Mouse (Mus musculus): ENCODE results near the gene Simc1.

Simc1 gene

GRCm38 (mm10) chr13:54532134-54532533 is 28.6 kb downstream of the Simc1 start:
- no peak for DNase-seq (ENCODE audit: low spot score in 2 of 2)

GRCm38 (mm10) chr13:54548036-54548435 is 44.5 kb downstream of the Simc1 start:
- DNase-seq (ENCODE audit: low spot score in 2 of 2) = no peak

- DNase-seq (ENCODE audit: low spot score in 2 of 2) = no peak
Measured at GRCm38 (mm10) chr13:54556176-54556575, 52.6 kb downstream of the Simc1 start.

GRCm38 (mm10) chr13:54556796-54557195 is 53.2 kb downstream of the Simc1 start:
- no peak for DNase-seq (ENCODE audit: low spot score in 2 of 2)

- DNase-seq (ENCODE audit: low spot score in 2 of 2) = no peak
Measured at GRCm38 (mm10) chr13:54557652-54558051, 54.1 kb downstream of the Simc1 start.

- no peak for DNase-seq (ENCODE audit: low spot score in 2 of 2)
Measured at GRCm38 (mm10) chr13:54559656-54560055, 56.1 kb downstream of the Simc1 start.

GRCm38 (mm10) chr13:54560608-54561007 is 57.0 kb downstream of the Simc1 start:
- DNase-seq (ENCODE audit: low spot score in 2 of 2) = no peak

- no peak for DNase-seq (ENCODE audit: low spot score in 2 of 2)
Measured at GRCm38 (mm10) chr13:54562562-54562961, 59.0 kb downstream of the Simc1 start.

GRCm38 (mm10) chr13:54564232-54565200 is 60.9 kb downstream of the Simc1 start:
- DNase-seq (ENCODE audit: low spot score in 2 of 2) = no peak

GRCm38 (mm10) chr13:54565201-54565581 is 61.6 kb downstream of the Simc1 start, which contains the start of gene 4833439L19Rik:
Gene 4833439L19Rik, minus strand, starts transcription at chr13:54565435.
- DNase-seq (ENCODE audit: low spot score in 2 of 2) = peak; percentile 95 to 99

- DNase-seq (ENCODE audit: low spot score in 2 of 2) = peak in 1 of 2 experiments; percentile 55
Measured at GRCm38 (mm10) chr13:54565594-54566345, 62.2 kb downstream of the Simc1 start.

GRCm38 (mm10) chr13:54568380-54568779 is 64.8 kb downstream of the Simc1 start:
- DNase-seq (ENCODE audit: low spot score in 2 of 2) = no peak

- DNase-seq (ENCODE audit: low spot score in 2 of 2) = no peak
Measured at GRCm38 (mm10) chr13:54569282-54569681, 65.7 kb downstream of the Simc1 start.

GRCm38 (mm10) chr13:54570736-54571135 is 67.2 kb downstream of the Simc1 start:
- no peak for DNase-seq (ENCODE audit: low spot score in 2 of 2)

GRCm38 (mm10) chr13:54571637-54572036 is 68.1 kb downstream of the Simc1 start:
- no peak for DNase-seq (ENCODE audit: low spot score in 2 of 2)

- no peak for DNase-seq (ENCODE audit: low spot score in 2 of 2)
Measured at GRCm38 (mm10) chr13:54572621-54573020, 69.0 kb downstream of the Simc1 start.

- DNase-seq (ENCODE audit: low spot score in 2 of 2) = peak; percentile 40 to 71
Measured at GRCm38 (mm10) chr13:54574854-54575481, 71.4 kb downstream of the Simc1 start, which contains the start of gene Arl10. Gene Arl10, plus strand, starts transcription at chr13:54575015.

GRCm38 (mm10) chr13:54575489-54575888 is 71.9 kb downstream of the Simc1 start:
- DNase-seq (ENCODE audit: low spot score in 2 of 2) = peak in 1 of 2 experiments; percentile 21

- peak in 1 of 2 experiments; percentile 55 for DNase-seq (ENCODE audit: low spot score in 2 of 2)
Measured at GRCm38 (mm10) chr13:54577652-54578507, 74.3 kb downstream of the Simc1 start.

GRCm38 (mm10) chr13:54581385-54581784 is 77.8 kb downstream of the Simc1 start:
- DNase-seq (ENCODE audit: low spot score in 2 of 2) = no peak

GRCm38 (mm10) chr13:54582126-54582525 is 78.5 kb downstream of the Simc1 start:
- DNase-seq (ENCODE audit: low spot score in 2 of 2) = no peak

Measured in spleen, postnatal 10 days (tissue).